Mouse (Mus musculus) forebrain, postnatal 0 days (tissue): ENCODE measurements around the gene Jund. TPM values are rescaled to one million over a fixed set of nuclear protein-coding genes. Genes with fewer than 3 reads are reported as not detected.

Experiments used
- ATAC-seq: fragments of 200-750 bp; cut with Nextera tagmentation; 2 replicates; pipeline ENCODE4 v1.8.0; 2017; ENCODE audit warnings: mild to moderate bottlenecking, moderate library complexity
- DNase-seq: peaks from one replicate; pipeline ENCODE4 v3.0.0-alpha.2; 2015
- H3K27ac ChIP-seq: fragments of 300-500 bp; sonication (generic); 2 replicates; pipeline ENCODE4 v1.5.1; 2014; ENCODE audit warnings: low read depth, mild to moderate bottlenecking, antibody characterized with exemption, low read length, moderate library complexity, mixed read lengths
- H3K27me3 ChIP-seq: fragments of 300-500 bp; sonication (generic); 2 replicates; pipeline ENCODE4 v1.6.1; 2014; ENCODE audit warnings: mild to moderate bottlenecking, low read length, mixed read lengths; ENCODE audit not compliant: insufficient read depth
- H3K36me3 ChIP-seq: fragments of 300-500 bp; sonication (generic); 2 replicates; pipeline ENCODE4 v1.6.1; 2014; ENCODE audit warnings: mild to moderate bottlenecking, moderate library complexity; ENCODE audit not compliant: insufficient read depth
- H3K4me1 ChIP-seq: fragments of 300-500 bp; sonication (generic); 2 replicates; pipeline ENCODE4 v1.6.1; 2014; ENCODE audit warnings: antibody characterized with exemption; ENCODE audit not compliant: insufficient read depth
- H3K4me2 ChIP-seq: fragments of 300-500 bp; sonication (generic); 2 replicates; pipeline ENCODE4 v1.6.1; 2014; ENCODE audit warnings: low read depth, mild to moderate bottlenecking, moderate library complexity
- H3K4me3 ChIP-seq: fragments of 300-500 bp; sonication (generic); 2 replicates; pipeline ENCODE4 v1.5.1; 2014; ENCODE audit warnings: low read depth, low read length, mixed read lengths
- H3K9ac ChIP-seq: fragments of 300-500 bp; sonication (generic); 2 replicates; pipeline ENCODE4 v1.6.1; 2014; ENCODE audit warnings: mild to moderate bottlenecking
- H3K9me3 ChIP-seq: fragments of 300-500 bp; sonication (generic); 2 replicates; pipeline ENCODE4 v1.6.1; 2016; ENCODE audit warnings: low read length
- CTCF ChIP-seq: sonication (generic); IDR thresholded peaks from 2 replicates; pipeline ENCODE4 v1.5.1; 2016; ENCODE audit warnings: antibody characterized with exemption, control low read depth, low read depth
- WGBS: fragments of 180-500 bp; shearing (Covaris S2); extraction: QIAGEN DNeasy Blood & Tissue Kit; methylation state at CpG from one replicate; pipeline ENCODE4 v1.1.7; 2014; 5-methylcytosine and 5-hydroxymethylcytosine counted together
- polyA plus RNA-seq: library from polyadenylated mRNA; unstranded; fragments of >200 nt; fragmentation: Nextera tagmentation; extraction: Ambion mirVana; gene quantifications from 2 replicates; pipeline ENCODE4 v1.2.1, GENCODE M21; 2015
- total RNA-seq: library from RNA; depleted of rRNA; stranded (reverse); fragments of >200 nt; gene quantifications from 2 replicates; pipeline ENCODE4 v1.2.3, GENCODE M21; 2014

Gene Jund
- total and polyA plus RNA-seq, 2 experiments from 2014 or later = 114 to 392 TPM

DNA sequence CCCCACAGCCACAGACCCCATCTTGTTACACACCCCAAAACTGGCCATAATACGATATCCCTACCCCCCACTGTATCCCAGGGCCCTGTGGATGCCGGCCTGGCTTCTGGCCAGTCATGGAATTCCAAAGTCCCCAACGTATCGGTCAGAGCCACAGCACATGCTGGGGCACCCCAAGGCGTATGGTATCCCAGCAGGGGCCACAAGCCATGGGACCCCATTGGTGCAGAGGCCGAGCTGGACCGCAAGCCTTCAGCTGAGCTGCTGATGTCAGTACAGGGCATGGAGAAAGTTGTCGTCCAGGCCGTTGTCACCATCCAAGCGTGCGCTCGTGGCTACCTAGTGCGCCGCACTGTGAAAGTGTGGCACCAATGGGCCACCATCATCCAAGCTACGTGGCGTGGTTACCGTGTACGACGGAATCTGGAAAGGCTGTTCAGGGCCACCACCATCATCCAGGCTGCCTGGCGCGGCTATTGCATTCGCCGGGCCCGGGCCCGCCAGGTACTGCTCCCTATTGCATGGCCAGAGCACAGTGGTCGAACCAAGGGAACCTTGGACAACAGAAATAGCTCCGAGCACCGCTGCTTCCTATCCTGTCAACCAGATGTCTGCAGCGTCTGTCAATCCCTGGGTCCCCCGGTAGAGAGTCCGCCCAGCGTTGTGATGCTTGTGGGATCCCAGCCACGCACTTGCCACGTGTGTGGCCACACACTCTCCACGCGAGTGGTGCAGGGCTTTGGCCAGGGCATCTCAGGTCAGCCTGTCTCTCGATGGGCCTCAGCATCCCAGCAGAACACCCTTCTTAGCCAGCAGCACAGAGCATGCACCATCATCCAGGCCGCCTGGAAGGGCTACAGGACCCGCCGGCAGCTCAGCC lies 18.0 kb downstream of the Jund start:
- no peak for ATAC-seq
- Histone ChIP-seq H3K27me3 (0 out of 2 replicates have a peak, but pooled peaks cover 4% of the 10 kb centered on the region), H3K4me1 (no peaks in the 10 kb centered on the region), H3K9me3 (no peaks in the 10 kb centered on the region), H3K4me2 (no peak overlapping the region), H3K9ac (no peak overlapping the region), H3K27ac (no peak overlapping the region), H3K36me3 (no peaks in the 10 kb centered on the region), H3K4me3 (no peak overlapping the region)
- 88% methylated on average over 40 of the region's 40 CpGs for WGBS
- DNase-seq = no peak
- no peak for TF ChIP-seq CTCF

DNA sequence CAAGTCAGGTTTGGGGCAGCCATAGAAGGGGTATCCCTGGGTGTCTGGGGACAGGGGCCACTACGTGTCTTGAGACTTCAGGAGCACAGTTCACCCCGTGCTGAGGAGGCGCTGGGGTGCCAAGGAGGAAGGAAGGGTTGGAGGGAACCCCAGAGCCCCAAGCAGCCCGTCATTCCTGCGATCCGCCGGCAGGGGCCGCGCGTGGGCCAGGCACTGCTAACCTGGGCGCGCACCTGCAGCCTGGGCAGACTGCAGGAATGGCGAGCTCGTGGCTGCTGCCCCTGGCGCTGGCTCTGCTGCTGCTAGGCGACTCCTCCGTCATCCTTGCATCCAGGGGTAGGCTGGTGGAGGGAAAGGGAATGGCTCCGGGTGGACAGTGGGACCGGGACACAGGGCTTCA lies 19.5 kb downstream of the Jund start, which contains the start of gene Gm3336:
Gm3336 (plus strand) TSS at position 247 of the 400 bp plus-strand sequence.
- no peaks in the 10 kb centered on the region for H3K9me3 ChIP-seq
- peak; percentile 52; the same call in 1 of the 2 replicates for ATAC-seq
- no peaks in the 10 kb centered on the region for H3K4me1 ChIP-seq
- 0 out of 2 replicates have a peak, but pooled peaks cover 4% of the 10 kb centered on the region for H3K27me3 ChIP-seq
- peak; percentile 86 for TF ChIP-seq CTCF
- H3K36me3 ChIP-seq = no peaks in the 10 kb centered on the region
- peak; percentile 33 for DNase-seq
- H3K4me2 ChIP-seq = no peak within 1 kb of the TSS; the same call in 1 of the 2 replicates
- no peak within 1 kb of the TSS for H3K27ac ChIP-seq
- H3K4me3 ChIP-seq = no peak within 1 kb of the TSS
- no peak within 1 kb of the TSS for H3K9ac ChIP-seq
- WGBS = 1% methylated on average over 19 of the region's 19 CpGs

DNA sequence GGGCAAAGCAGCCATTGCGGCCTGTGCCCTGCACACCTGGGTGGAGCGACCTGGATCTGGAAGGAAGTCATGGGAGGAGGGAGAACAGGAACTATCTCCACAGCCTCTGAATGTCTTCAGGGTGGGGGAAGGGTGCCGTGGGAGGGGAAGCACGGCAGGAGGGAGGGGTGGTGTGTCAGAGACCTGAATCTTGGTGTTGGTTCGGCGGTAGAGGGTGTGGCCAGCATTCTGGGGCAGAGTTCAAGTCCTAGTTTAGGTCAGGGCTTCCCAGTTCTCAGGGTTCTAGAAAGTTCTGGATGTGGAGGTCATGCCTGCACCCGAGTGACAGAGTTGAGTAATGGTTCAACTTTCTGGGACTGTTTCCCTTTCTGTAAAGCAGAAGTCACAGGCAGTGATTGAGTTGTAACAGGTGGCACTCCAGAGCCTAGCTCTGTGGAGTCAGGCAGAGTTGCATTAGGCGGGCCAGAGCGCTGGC lies 21.1 kb downstream of the Jund start:
- no peak for DNase-seq
- Histone ChIP-seq H3K9ac (no peak overlapping the region), H3K36me3 (no peaks in the 10 kb centered on the region), H3K4me3 (no peak overlapping the region), H3K9me3 (no peaks in the 10 kb centered on the region), H3K27ac (no peak overlapping the region), H3K4me2 (no peak overlapping the region), H3K4me1 (no peaks in the 10 kb centered on the region), H3K27me3 (0 out of 2 replicates have a peak, but pooled peaks cover 4% of the 10 kb centered on the region)
- TF ChIP-seq CTCF = no peak
- ATAC-seq = no peak
- 71% methylated on average over 9 of the region's 9 CpGs for WGBS

DNA sequence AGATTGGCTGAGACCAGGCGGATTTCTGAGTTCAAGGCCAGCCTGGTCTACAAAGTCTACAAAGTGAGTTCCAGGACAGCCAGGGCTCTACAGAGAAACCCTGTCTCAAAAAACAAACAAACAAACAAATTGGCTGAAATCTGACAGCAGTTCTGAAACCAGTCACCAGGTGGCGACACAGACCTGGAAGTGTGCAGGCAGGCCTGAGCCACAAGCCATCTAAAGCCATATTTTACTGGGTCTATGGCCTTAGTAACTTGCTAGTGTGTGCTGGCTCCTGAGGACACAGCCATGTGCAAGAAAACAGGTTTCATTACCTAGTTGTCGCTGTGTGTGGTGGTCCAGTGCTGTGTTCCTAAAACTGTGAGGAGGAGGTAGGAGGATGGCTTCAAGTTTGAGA lies 22.0 kb downstream of the Jund start:
- WGBS = 7% methylated on average over 3 of the region's 3 CpGs
- Histone ChIP-seq H3K9me3 (no peaks in the 10 kb centered on the region), H3K4me2 (no peak overlapping the region), H3K36me3 (no peaks in the 10 kb centered on the region), H3K27ac (no peak overlapping the region), H3K4me3 (no peak overlapping the region), H3K9ac (no peak overlapping the region), H3K4me1 (no peaks in the 10 kb centered on the region), H3K27me3 (0 out of 2 replicates have a peak, but pooled peaks cover 4% of the 10 kb centered on the region)
- TF ChIP-seq CTCF = peak; percentile 97
- DNase-seq = peak; percentile 89
- peak; percentile 79 for ATAC-seq

DNA sequence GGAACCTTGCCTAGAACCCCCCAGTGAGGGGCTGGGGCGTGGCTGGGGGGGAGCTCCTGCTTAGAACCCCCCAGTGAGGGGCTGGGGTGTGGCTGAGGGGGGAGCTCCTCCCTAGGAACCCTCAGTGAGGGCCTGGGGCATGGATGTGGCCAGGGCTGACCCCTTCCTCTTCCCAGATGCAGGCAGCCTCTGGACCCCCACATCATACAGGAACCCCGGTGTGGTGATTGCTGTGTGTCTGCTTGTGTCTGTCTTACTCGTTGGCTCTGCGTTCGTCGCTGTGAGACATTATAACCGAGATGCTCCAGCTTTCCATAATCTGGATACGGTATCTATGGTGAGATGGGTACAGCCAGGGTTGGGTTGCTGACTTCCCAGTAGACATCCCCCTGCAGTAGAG lies 22.9 kb downstream of the Jund start:
- H3K9me3 ChIP-seq = no peaks in the 10 kb centered on the region
- H3K4me3 ChIP-seq = no peak overlapping the region
- no peak for TF ChIP-seq CTCF
- no peak overlapping the region for H3K9ac ChIP-seq
- no peak overlapping the region for H3K27ac ChIP-seq
- DNase-seq (no peak), ATAC-seq (no peak)
- H3K27me3 ChIP-seq = 0 out of 2 replicates have a peak, but pooled peaks cover 4% of the 10 kb centered on the region
- H3K4me1 ChIP-seq = no peaks in the 10 kb centered on the region
- 81% methylated on average over 8 of the region's 8 CpGs for WGBS
- H3K4me2 ChIP-seq = no peak overlapping the region
- no peaks in the 10 kb centered on the region for H3K36me3 ChIP-seq

DNA sequence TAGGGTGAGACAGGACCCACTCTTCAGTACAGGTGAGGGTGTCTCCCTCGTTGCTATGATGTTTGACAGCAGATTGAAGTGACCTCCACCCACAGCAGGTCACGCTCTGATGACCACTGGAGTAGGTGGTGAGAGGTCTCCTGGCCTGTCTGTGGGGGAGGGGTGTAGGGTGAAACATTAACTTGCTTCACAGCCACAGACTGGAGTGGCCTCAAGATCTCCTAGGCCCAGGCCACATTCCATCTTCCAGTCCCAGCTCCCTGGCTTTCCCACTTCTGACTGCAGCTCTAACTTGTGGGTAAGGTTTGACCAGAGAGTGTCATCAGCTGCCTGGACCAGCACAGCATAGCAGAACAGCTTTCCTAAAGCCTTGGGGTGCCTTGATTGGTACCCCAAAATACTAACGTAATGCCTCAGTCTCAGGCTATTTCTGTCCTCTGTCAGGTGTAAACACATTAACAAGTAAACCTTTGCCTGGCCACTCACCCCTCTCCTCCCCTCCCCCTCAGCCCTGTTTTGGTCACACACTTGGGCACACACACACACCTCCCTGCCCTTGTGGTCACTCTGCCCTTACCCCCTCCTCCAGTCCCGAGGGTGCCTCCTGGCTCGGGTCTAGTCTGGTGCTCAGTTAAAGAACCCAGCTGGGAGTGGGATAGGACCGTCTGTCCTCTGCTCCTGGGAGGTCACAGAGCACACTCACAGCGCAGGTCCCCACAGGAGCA lies 24.9 kb downstream of the Jund start, which contains the start of gene Pde4c:
Pde4c (plus strand) TSS at position 235 of the 725 bp plus-strand sequence.
- Histone ChIP-seq H3K4me1 (no peaks in the 10 kb centered on the region), H3K36me3 (no peaks in the 10 kb centered on the region), H3K27me3 (peaks cover 11% of the 10 kb centered on the region; the same call in 1 of the 2 replicates), H3K9ac (no peak within 1 kb of the TSS), H3K4me2 (no peak within 1 kb of the TSS), H3K9me3 (no peaks in the 10 kb centered on the region), H3K27ac (no peak within 1 kb of the TSS), H3K4me3 (no peak within 1 kb of the TSS)
- TF ChIP-seq CTCF = no peak
- 73% methylated on average over 7 of the region's 7 CpGs for WGBS
- DNase-seq (no peak), ATAC-seq (no peak)
